In the genomic region with DNA sequence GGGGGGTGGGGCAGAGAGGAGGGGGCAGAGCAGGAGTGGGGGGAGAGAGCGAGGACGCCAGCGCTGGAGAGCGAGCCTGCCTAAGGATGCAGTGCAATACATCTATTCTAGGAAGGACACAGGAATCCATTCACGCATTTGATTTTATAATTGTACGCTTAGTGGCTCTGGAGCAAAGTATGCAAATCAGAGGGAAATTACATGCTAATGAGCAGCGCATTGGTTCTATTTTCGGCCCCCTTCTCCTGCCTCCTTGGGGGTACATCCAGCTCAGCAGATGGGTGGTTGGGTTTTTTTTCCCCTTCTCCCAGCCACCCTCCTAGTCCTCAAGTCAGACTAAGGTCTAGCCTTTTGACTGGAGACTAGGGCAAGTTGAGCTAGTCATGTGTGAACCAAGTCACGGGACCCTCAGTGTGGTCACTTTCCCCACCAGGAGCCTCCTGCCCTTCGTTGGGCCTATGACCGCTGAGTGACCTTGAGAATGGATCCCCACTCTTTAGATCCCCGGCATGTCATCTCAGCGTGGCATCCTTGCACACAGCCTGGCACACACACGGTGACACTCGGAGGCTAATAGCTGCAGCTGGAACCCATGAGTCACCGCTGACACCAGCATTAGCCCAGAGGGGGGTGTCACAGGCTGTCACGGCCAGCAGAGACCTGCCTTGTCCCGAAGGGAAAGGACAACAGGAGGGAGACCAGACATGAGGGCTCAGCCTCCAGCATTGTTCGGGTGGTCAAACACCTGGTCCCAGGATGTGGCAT, we compare ENCODE assay signal across 13 mouse cellular contexts. TPM values are rescaled to one million over a fixed set of nuclear protein-coding genes. Genes with fewer than 3 reads are reported as not detected.
DNase-seq lines count a peak whose midpoint lies in the region; ATAC-seq and TF ChIP-seq lines count a peak whose summit lies in the region.
"Had no signal": no experiment of that assay in that cellular context is flagged by ENCODE, and none has a peak within 500 bp of the region (broad histone marks: within the 10 kb centered on the region; RNA-seq: fewer than 3 reads in every experiment).

No protein-coding gene starts in this region.

- no peak for TF ChIP-seq CTCF in layer of hippocampus, adult 2 months (conservative IDR thresholded peaks at IDR 0.05)

- no peak overlapping the region for H3K4me3 ChIP-seq in layer of hippocampus, adult 2 months
- H3K4me3 ChIP-seq: embryonic facial prominence, embryonic 13.5 days; neural tube, embryonic 15.5 days had no signal

- 0 out of 2 replicates have a peak, but pooled peaks have one; percentile 8 for ATAC-seq in erythroid progenitor cell, adult 5-6 weeks (replicated peaks; ENCODE audit: low FRiP score, poor library complexity, severe bottlenecking)
- ATAC-seq: inflammation-experienced regulatory T-cells, adult 6 months had no signal

- peak overlapping the region; percentile 82 for H3K27ac ChIP-seq in layer of hippocampus, adult 2 months
- H3K27ac ChIP-seq: embryonic facial prominence, embryonic 13.5 days; kidney, postnatal 0 days; neural tube, embryonic 15.5 days had no signal

- peak; percentile 36 for DNase-seq in cerebellum, adult 11-12 months
- no peak for DNase-seq in cerebellum, adult 8-10 months
- peak in 1 of 2 experiments; percentile 69 for DNase-seq in layer of hippocampus, adult 2 months (ENCODE audit: low spot score in 2 of 2)
- DNase-seq in layer of hippocampus, postnatal 10 days (ENCODE audit: low spot score in 2 of 2): no peak
- DNase-seq in adrenal gland, adult 8-10 months: peak; percentile 42
- no peak for DNase-seq in thymus, postnatal 25 days
- no peak for DNase-seq in MN1 (ENCODE audit: low spot score)
- DNase-seq: heart, adult 11 months had no signal

RNA-seq across cellular contexts. Expression of a gene that starts 29.5 kb away (rescaled TPM):
- 100 to 1,000 TPM; 102 to 114 TPM for total RNA-seq in layer of hippocampus, adult 2 months (2021)
- total RNA-seq in layer of hippocampus, postnatal 10 days (2021): 10 to 100 TPM; 79.5 to 90.0 TPM
- total RNA-seq in adrenal gland, adult 8-10 months (2022): 100 to 1,000 TPM; 114 to 136 (median 132) TPM
- 15.1 and 20.5 TPM in 2 replicates for total RNA-seq in erythroid progenitor cell, adult 5-6 weeks (2015; ENCODE audit: low replicate concordance)
- 16.0 and 18.6 TPM in 2 replicates for total RNA-seq in erythroid progenitor cell, adult 5-6 weeks (2017; ENCODE audit: low replicate concordance)

RNA-seq across cellular contexts. Expression of a gene that starts 55.0 kb away (rescaled TPM):
- total RNA-seq in layer of hippocampus, adult 2 months (2021): 100 to 1,000 TPM; 226 to 239 TPM
- 100 to 1,000 TPM; 151 to 152 TPM for total RNA-seq in layer of hippocampus, postnatal 10 days (2021)
- 100 to 1,000 TPM; 138 to 170 (median 166) TPM for total RNA-seq in adrenal gland, adult 8-10 months (2022)
- 27.4 and 32.3 TPM in 2 replicates for total RNA-seq in erythroid progenitor cell, adult 5-6 weeks (2015; ENCODE audit: low replicate concordance)
- total RNA-seq in erythroid progenitor cell, adult 5-6 weeks (2017; ENCODE audit: low replicate concordance): 41.3 and 44.3 TPM in 2 replicates

Comparison
In these comparisons a context has a peak if more than half of its experiments do, and no peak if none do; other contexts are left out.
1. DNase-seq: peak in cerebellum, adult 11-12 months (single experiment) and adrenal gland, adult 8-10 months (single experiment); none in cerebellum, adult 8-10 months (single experiment), layer of hippocampus, postnatal 10 days (0 of 2), thymus, postnatal 25 days (single experiment) and MN1 (single experiment).